Mouse (Mus musculus) liver, embryonic 13.5 days (tissue): Measurements from ENCODE around the gene Ctrb1. TPM values are rescaled to one million over a fixed set of nuclear protein-coding genes. Genes with fewer than 3 reads are reported as not detected.

ENCODE experiments used
- ATAC-seq: fragments of 200-750 bp; cut with Nextera tagmentation; 2 replicates; pipeline ENCODE4 v1.8.0; 2017; ENCODE audit warnings: low read depth, mild to moderate bottlenecking, moderate number of reproducible peaks, moderate library complexity
- DNase-seq: peaks from one replicate; pipeline ENCODE4 v3.0.0; 2022
- H3K27ac ChIP-seq: fragments of 300-500 bp; sonication (generic); 2 replicates; pipeline ENCODE4 v1.5.1; 2015; ENCODE audit warnings: moderate library complexity, mild to moderate bottlenecking, inconsistent platforms
- H3K27me3 ChIP-seq: fragments of 300-500 bp; sonication (generic); 2 replicates; pipeline ENCODE4 v1.6.1; 2015; ENCODE audit warnings: mild to moderate bottlenecking, inconsistent platforms
- H3K36me3 ChIP-seq: fragments of 300-500 bp; sonication (generic); 2 replicates; pipeline ENCODE4 v1.6.1; 2015; ENCODE audit warnings: mild to moderate bottlenecking, inconsistent platforms
- H3K4me1 ChIP-seq: fragments of 300-500 bp; sonication (generic); replicated peaks from 2 replicates; pipeline ENCODE4 v1.6.1; 2015; ENCODE audit warnings: inconsistent platforms
- H3K4me2 ChIP-seq: fragments of 300-500 bp; sonication (generic); 2 replicates; pipeline ENCODE4 v1.6.1; 2015; ENCODE audit warnings: inconsistent platforms, mild to moderate bottlenecking, moderate library complexity
- H3K4me3 ChIP-seq: fragments of 300-500 bp; sonication (generic); replicated peaks from 2 replicates; pipeline ENCODE4 v1.5.1; 2015; ENCODE audit warnings: mild to moderate bottlenecking, inconsistent platforms
- H3K9ac ChIP-seq: fragments of 300-500 bp; sonication (generic); 2 replicates; pipeline ENCODE4 v1.6.1; 2015; ENCODE audit warnings: mild to moderate bottlenecking, inconsistent platforms
- H3K9me3 ChIP-seq: fragments of 300-500 bp; sonication (generic); replicated peaks from 2 replicates; pipeline ENCODE4 v1.6.1; 2016; ENCODE audit warnings: inconsistent platforms
- WGBS: fragments of 180-500 bp; shearing (Covaris S2); methylation state at CpG from one replicate; pipeline ENCODE4 v1.1.7; 2015; ENCODE audit not compliant: insufficient replicate concordance; 5-methylcytosine and 5-hydroxymethylcytosine counted together
- polyA plus RNA-seq: library from polyadenylated mRNA; unstranded; fragments of >200 nt; fragmentation: Nextera tagmentation; extraction: Ambion mirVana; gene quantifications from 2 replicates; pipeline ENCODE4 v1.2.1, GENCODE M21; 2015

The Ctrb1 gene
- 1.5 and 2.9 TPM in 2 replicates for polyA plus RNA-seq

GRCm38 (mm10) chr8:111690960-111691445 is at the start of gene Ctrb1:
Gene Ctrb1, minus strand, starts transcription at chr8:111691010.
- Histone ChIP-seq H3K27me3 (0 out of 2 replicates have a peak, but pooled peaks cover 6% of the 10 kb centered on the region), H3K9ac (no peak within 1 kb of the TSS), H3K36me3 (no peaks in the 10 kb centered on the region), H3K4me3 (no peak within 1 kb of the TSS), H3K4me2 (no peak within 1 kb of the TSS), H3K4me1 (no peaks in the 10 kb centered on the region), H3K9me3 (no peaks in the 10 kb centered on the region), H3K27ac (no peak within 1 kb of the TSS)
- DNase-seq (no peak), ATAC-seq (no peak)
- 48% methylated on average over 2 of the region's 2 CpGs for WGBS

DNA sequence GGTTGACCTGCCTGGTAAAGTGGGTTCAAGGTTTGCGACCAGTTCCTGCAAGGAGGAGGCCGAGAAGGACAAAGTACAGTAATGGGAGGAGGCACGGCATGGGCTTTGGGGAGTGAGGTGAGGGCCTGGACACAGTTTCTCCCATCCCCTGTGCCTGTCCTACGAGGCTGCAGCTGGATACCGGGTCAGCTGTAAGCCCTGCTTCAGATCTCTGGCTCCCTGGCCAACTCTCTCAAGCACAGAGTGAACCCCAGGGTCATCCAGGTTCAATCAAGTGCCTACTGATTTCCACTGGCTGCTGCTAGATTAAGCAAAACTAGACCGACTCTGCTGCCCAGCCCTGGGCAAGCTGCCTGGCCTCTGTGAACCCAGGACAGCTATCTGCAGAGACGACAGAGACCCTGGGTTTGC is 49.5 kb upstream of the Ctrb1 start:
- no peak overlapping the region; the same call in 1 of the 2 replicates for H3K9ac ChIP-seq
- H3K4me1 ChIP-seq = peaks cover 57% of the 10 kb centered on the region
- no peaks in the 10 kb centered on the region for H3K9me3 ChIP-seq
- no peak overlapping the region for H3K4me3 ChIP-seq
- 54% methylated on average over 7 of the region's 7 CpGs for WGBS
- DNase-seq = no peak
- H3K27ac ChIP-seq = no peak overlapping the region
- no peaks in the 10 kb centered on the region for H3K36me3 ChIP-seq
- H3K27me3 ChIP-seq = peaks cover 91% of the 10 kb centered on the region
- no peak for ATAC-seq
- H3K4me2 ChIP-seq = no peak overlapping the region

DNA sequence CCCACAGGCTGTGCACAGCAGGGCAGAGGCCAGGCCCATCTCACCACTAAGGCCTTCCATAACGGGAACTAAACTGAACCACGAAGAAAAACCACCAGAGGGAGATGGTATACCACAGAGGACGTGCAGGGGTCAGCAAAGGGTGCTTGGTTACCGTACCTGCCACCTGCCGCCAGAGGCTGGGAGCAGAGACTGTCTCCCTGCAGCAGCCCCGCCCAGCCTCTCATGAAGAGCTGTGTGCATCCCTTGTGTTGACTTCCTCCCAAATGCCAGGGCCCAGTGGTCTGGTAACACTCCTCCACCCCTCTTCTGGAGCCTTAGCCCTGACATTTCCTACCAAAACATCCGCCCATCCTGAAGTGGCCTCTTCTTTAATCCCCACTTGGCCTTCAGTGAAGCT is 48.8 kb upstream of the Ctrb1 start:
- Histone ChIP-seq H3K4me3 (no peak overlapping the region), H3K4me2 (no peak overlapping the region), H3K9ac (no peak overlapping the region), H3K27me3 (peaks cover 91% of the 10 kb centered on the region), H3K36me3 (no peaks in the 10 kb centered on the region), H3K4me1 (peaks cover 62% of the 10 kb centered on the region), H3K9me3 (no peaks in the 10 kb centered on the region), H3K27ac (no peak overlapping the region)
- ATAC-seq (no peak), DNase-seq (no peak)
- 33% methylated on average over 7 of the region's 7 CpGs for WGBS

- ATAC-seq = no peak
- WGBS = 57% methylated on average over 6 of the region's 6 CpGs
- Histone ChIP-seq H3K27ac (no peak overlapping the region), H3K4me3 (no peak overlapping the region), H3K4me1 (peaks cover 60% of the 10 kb centered on the region), H3K9me3 (no peaks in the 10 kb centered on the region), H3K9ac (no peak overlapping the region), H3K4me2 (no peak overlapping the region), H3K27me3 (peaks cover 91% of the 10 kb centered on the region), H3K36me3 (no peaks in the 10 kb centered on the region)
- DNase-seq = no peak
Measured at GRCm38 (mm10) chr8:111738867-111739266, 48.1 kb upstream of the Ctrb1 start.

GRCm38 (mm10) chr8:111736321-111736720 is 45.5 kb upstream of the Ctrb1 start:
- ATAC-seq = no peak
- Histone ChIP-seq H3K27me3 (peaks cover 91% of the 10 kb centered on the region), H3K9ac (no peak overlapping the region), H3K4me3 (no peak overlapping the region), H3K9me3 (no peaks in the 10 kb centered on the region), H3K4me2 (no peak overlapping the region), H3K27ac (no peak overlapping the region), H3K36me3 (no peaks in the 10 kb centered on the region), H3K4me1 (peaks cover 66% of the 10 kb centered on the region)
- DNase-seq = no peak
- WGBS = 35% methylated on average over 7 of the region's 7 CpGs

- Histone ChIP-seq H3K4me2 (no peak overlapping the region), H3K27ac (no peak overlapping the region), H3K36me3 (no peaks in the 10 kb centered on the region), H3K9ac (no peak overlapping the region), H3K4me1 (peaks cover 66% of the 10 kb centered on the region), H3K4me3 (no peak overlapping the region), H3K9me3 (no peaks in the 10 kb centered on the region), H3K27me3 (peaks cover 91% of the 10 kb centered on the region)
- DNase-seq (no peak), ATAC-seq (no peak)
- WGBS = 36% methylated on average over 4 of the region's 4 CpGs
Measured at GRCm38 (mm10) chr8:111735791-111736190, 45.0 kb upstream of the Ctrb1 start.

- ATAC-seq (no peak), DNase-seq (no peak)
- Histone ChIP-seq H3K36me3 (no peaks in the 10 kb centered on the region), H3K27me3 (peaks cover 91% of the 10 kb centered on the region), H3K9ac (no peak overlapping the region), H3K9me3 (no peaks in the 10 kb centered on the region), H3K4me3 (no peak overlapping the region), H3K4me1 (peaks cover 66% of the 10 kb centered on the region), H3K4me2 (no peak overlapping the region), H3K27ac (0 out of 2 replicates have a peak overlapping the region, but pooled peaks have one; percentile 7)
- WGBS = 36% methylated on average over 8 of the region's 8 CpGs
Measured at GRCm38 (mm10) chr8:111735335-111735761, 44.5 kb upstream of the Ctrb1 start.

DNA sequence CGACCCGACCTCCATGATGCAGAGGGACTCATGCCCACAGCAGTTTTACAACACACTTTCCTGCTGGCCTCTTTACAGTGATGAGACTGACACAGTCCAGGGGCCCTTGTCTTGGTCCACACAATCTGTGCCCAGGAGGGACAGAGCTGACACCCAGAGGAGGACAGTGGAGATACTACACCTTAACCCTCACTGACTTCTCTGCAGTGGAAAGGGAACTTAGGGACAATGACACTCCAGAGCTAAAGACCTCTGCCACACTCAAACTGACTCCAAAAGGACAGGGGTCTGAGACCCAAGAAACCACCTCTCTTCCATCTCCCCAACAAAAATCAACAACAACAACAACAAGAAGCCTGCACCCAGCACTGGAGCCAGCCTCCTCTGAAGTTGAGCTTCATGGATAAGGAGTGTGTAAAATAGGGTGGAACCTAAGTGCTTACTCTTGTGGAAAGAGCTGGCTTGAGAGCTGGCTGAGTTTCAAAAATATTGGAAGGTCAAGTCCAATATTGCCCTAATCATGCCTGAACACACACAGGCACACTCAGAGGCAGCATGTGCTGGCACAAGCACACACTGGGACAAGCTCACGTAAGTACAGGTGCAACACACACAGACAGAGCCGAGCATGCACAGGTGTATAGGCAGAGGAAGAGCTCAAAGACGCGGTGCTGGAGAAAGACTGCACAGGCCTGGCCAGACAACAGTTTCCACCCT is 43.6 kb upstream of the Ctrb1 start:
- H3K4me3 ChIP-seq = no peak overlapping the region
- H3K4me1 ChIP-seq = peaks cover 65% of the 10 kb centered on the region
- no peak overlapping the region for H3K9ac ChIP-seq
- H3K9me3 ChIP-seq = no peaks in the 10 kb centered on the region
- no peak overlapping the region for H3K4me2 ChIP-seq
- WGBS = 39% methylated on average over 6 of the region's 6 CpGs
- peaks cover 92% of the 10 kb centered on the region for H3K27me3 ChIP-seq
- H3K36me3 ChIP-seq = no peaks in the 10 kb centered on the region
- DNase-seq (no peak), ATAC-seq (no peak)
- H3K27ac ChIP-seq = peak overlapping the region; percentile 20; the same call in 1 of the 2 replicates

GRCm38 (mm10) chr8:111733581-111734243 is 42.9 kb upstream of the Ctrb1 start:
- 16% methylated on average over 5 of the region's 5 CpGs for WGBS
- Histone ChIP-seq H3K36me3 (no peaks in the 10 kb centered on the region), H3K4me3 (no peak overlapping the region), H3K4me1 (peaks cover 70% of the 10 kb centered on the region), H3K27me3 (peaks cover 91% of the 10 kb centered on the region), H3K4me2 (no peak overlapping the region), H3K9ac (no peak overlapping the region), H3K9me3 (no peaks in the 10 kb centered on the region), H3K27ac (peak overlapping the region; percentile 60)
- ATAC-seq = no peak
- DNase-seq = no peak

DNA sequence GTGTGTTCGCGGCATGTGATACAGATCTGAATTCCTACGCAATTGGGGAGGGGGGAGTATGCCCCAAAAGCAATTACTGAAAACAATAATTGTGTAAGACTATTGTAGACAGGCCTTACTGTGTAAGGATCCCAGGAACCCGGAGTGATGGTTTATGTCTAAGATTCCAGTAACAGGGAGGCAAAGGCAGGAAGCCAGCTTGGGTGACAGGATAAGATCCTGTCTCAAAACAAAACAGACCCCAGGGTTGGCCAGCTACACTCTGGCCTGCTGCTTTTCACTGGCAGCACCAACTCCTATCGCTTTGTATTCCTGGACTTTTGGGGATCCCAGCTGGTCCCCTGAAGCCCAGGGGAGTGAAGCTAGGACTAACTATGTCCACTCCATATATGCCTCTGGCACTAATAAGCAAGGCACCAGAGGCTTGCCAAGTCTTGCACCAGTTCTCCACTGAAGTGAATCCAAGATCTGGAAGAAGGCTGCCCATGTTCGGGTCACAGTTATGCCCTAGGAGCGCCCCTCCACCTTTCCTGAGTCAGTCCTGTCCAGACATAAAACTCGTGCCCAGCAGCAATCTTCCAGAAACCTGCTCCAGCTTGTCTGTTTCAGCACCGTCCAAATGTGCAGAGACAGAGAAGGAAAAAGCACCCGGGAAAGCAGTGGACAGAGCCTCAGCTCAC is 41.7 kb upstream of the Ctrb1 start:
- WGBS = 24% methylated on average over 10 of the region's 10 CpGs
- ATAC-seq = no peak
- peak overlapping the region; percentile 88 for H3K4me2 ChIP-seq
- peak overlapping the region; percentile 67 for H3K4me3 ChIP-seq
- peaks cover 95% of the 10 kb centered on the region for H3K27me3 ChIP-seq
- H3K4me1 ChIP-seq = peaks cover 81% of the 10 kb centered on the region
- no peaks in the 10 kb centered on the region for H3K9me3 ChIP-seq
- no peaks in the 10 kb centered on the region for H3K36me3 ChIP-seq
- no peak overlapping the region; the same call in 1 of the 2 replicates for H3K9ac ChIP-seq
- peak overlapping the region; percentile 60 for H3K27ac ChIP-seq
- no peak for DNase-seq

- peaks cover 86% of the 10 kb centered on the region for H3K4me1 ChIP-seq
- peak overlapping the region; percentile 74 for H3K9ac ChIP-seq
- no peaks in the 10 kb centered on the region for H3K9me3 ChIP-seq
- WGBS = under 1% methylated on average over 26 of the region's 41 CpGs
- peak; percentile 95 for DNase-seq
- no peaks in the 10 kb centered on the region for H3K36me3 ChIP-seq
- peaks cover 96% of the 10 kb centered on the region for H3K27me3 ChIP-seq
- peak overlapping the region; percentile 60 for H3K27ac ChIP-seq
- ATAC-seq = peak; percentile 90
- peak overlapping the region; percentile 67 for H3K4me3 ChIP-seq
- peak overlapping the region; percentile 88 for H3K4me2 ChIP-seq
Measured at GRCm38 (mm10) chr8:111732004-111732403, 41.2 kb upstream of the Ctrb1 start.
